Mouse (Mus musculus): Measurements from ENCODE around the gene Rab3a.

Rab3a gene

DNA sequence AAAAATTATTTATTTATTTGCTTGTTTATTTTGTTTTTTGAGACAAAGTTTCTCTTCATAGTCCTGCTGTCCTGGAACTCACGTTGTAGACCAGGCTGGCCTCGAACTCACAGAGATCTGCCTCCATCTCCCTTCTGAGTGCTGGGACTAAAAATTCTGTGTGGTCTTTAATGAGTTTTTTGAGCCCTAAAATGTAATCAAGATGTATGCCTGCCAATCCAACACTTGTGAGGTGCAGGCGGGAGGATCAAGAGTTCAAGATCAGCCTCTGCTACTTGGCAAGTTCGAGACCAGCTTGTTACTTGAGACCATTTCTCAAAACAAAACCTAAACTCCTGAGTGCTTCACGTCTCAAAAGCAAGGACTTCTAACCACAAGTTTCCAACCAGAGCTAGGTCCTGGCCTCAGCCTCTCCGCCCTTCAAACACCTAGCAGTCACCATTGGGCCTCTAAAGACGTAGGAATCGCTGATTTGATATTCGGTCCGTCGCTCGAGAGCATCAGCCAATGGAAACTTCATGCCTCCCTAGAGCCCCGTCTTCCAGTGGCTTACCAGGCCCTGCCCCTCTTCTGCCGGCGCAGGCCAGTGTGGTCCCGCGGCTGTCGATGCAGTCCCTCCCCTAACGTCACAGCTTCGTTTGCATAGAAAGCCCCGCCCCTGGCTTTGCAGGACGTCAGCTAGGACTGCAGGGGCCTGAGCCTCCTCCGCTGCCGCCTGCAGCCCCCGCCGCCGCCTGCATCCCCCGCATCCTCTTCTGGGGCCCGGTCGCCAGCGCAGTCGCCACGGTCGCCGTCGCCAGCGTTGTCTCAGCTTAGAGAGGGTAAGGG lies at the start of gene Rab3a:
Gene Rab3a, plus strand, starts transcription at position 637 of the 828 bp plus-strand sequence.
- DNase-seq (ENCODE audit: inconsistent age in 2 of 2, low spot score in 1 of 2): peak; percentile 99

DNA sequence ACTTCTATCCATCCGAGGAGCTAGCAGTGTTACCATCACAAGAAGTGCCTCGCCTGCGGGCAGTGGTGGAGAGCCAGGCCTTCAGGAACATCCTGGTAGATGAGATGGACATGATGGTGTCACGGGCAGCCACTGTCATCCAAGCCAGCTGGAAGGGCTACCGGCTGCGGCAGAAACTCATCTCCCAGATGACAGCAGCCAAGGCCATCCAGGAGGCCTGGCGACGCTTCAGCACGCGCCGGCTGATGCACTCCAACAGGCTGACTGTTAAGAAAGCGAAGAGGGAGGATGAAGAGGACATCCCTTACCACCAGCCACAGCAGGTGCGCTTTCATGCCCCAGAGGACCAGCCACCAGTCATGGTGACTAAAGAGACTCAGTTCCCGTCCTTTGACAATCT lies 46.2 kb upstream of the Rab3a start:
- DNase-seq (ENCODE audit: inconsistent age in 2 of 2, low spot score in 1 of 2): peak; percentile 76 to 87

DNA sequence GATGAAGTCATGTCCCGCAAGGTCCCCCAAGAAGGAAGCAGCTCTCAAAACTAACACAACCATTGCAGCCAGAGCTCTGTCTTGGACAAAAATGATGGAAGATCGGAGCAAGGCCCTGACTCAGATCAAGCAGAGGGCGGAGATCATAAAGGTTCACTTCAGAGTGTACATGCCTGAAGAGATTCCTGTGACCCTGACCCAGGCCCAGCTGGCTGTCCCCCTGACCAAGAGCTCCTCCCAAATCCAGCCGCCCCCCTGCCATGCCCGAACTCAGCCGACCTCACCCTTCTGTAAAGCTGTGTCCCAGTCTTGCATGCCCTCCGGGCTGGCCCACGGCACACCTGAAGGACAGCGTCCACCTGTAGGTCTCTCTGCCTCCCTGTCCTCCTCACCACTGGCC lies 44.7 kb upstream of the Rab3a start:
- peak in 1 of 2 experiments; percentile 24 for DNase-seq (ENCODE audit: inconsistent age in 2 of 2, low spot score in 1 of 2)

DNA sequence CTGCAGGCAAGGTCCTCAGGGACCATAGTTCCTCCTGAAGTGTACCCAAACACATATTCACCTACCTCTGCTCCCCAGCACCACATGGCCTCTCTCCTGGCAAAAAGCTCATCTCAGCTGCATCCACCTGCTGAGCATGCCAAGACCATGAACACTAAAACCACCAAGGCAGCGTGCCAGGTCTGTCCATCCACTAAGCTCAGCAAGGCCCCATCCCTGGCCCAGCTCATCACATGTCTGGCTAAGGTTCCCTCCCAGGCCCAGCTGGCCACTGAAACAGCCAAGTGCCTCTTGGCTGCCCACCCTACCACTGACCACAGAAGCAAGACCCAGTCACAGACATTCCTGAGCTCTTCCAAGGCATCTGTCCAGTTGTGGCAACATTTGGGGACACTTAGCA lies 44.2 kb upstream of the Rab3a start:
- DNase-seq (ENCODE audit: inconsistent age in 2 of 2, low spot score in 1 of 2): peak; percentile 51 to 75

DNA sequence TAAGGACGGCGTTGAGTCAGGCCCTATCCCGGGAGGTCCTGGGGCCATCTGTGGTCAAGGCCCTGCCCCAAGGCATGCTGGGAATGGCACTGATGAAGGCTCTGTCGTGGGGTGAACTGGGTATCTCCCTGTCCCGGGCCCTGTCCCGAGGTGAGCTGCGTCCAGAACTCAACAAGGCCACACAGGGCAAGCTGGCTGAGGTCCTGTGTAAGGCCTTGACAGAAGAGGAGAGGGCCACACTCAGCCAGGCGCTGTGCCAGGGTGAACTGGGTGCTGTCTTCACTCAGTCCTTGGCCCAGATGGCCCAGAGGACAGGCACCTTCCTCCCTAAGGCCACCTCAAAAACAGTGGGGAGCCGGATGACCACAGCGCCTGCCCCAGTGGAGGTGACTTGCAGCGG lies 43.4 kb upstream of the Rab3a start:
- peak; percentile 87 to 94 for DNase-seq (ENCODE audit: inconsistent age in 2 of 2, low spot score in 1 of 2)

DNA sequence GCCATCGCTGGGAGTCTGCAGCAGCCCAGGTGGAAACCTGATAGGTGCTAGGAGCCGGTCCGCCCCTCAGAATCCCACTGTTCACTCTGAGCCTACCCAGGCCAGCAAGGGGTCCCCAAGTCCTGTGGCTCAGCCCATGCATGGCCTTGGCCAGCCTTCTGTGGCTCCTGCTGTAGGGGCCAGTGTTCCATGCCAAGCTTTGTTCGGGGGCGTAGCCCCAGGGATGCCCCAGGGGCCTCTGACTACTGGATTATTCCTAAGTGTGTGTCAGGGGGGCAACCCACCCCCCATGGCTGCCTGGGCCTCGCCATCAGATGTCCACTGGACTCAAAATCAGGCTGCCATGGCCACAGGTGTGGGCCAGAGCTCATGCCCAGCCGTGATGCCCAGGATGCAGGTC lies 40.5 kb upstream of the Rab3a start:
- DNase-seq (ENCODE audit: inconsistent age in 2 of 2, low spot score in 1 of 2): peak; percentile 9 to 32

DNA sequence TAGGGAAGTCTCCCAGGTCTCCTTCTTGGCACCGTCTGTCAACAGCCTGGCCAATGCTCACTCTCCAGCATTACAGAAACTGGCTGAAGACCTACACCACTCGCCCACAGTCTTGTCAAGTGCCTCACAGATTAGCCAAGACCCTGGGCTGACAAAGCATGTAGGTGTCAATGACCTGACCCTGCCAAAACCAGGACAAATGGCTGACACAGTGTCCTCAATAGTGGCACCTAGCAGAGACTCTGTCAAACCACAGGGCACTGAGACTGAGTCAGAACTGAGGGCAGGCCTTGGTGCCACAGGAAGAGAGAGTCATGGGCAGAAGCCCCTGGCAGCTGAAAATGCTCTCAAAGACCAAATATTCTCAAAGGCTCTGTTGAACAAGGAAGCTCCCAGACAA lies 39.4 kb upstream of the Rab3a start:
- DNase-seq (ENCODE audit: inconsistent age in 2 of 2, low spot score in 1 of 2): peak; percentile 45 to 81

DNA sequence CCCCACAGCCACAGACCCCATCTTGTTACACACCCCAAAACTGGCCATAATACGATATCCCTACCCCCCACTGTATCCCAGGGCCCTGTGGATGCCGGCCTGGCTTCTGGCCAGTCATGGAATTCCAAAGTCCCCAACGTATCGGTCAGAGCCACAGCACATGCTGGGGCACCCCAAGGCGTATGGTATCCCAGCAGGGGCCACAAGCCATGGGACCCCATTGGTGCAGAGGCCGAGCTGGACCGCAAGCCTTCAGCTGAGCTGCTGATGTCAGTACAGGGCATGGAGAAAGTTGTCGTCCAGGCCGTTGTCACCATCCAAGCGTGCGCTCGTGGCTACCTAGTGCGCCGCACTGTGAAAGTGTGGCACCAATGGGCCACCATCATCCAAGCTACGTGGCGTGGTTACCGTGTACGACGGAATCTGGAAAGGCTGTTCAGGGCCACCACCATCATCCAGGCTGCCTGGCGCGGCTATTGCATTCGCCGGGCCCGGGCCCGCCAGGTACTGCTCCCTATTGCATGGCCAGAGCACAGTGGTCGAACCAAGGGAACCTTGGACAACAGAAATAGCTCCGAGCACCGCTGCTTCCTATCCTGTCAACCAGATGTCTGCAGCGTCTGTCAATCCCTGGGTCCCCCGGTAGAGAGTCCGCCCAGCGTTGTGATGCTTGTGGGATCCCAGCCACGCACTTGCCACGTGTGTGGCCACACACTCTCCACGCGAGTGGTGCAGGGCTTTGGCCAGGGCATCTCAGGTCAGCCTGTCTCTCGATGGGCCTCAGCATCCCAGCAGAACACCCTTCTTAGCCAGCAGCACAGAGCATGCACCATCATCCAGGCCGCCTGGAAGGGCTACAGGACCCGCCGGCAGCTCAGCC lies 37.7 kb upstream of the Rab3a start:
- peak; percentile 17 to 30 for DNase-seq (ENCODE audit: inconsistent age in 2 of 2, low spot score in 1 of 2)

DNA sequence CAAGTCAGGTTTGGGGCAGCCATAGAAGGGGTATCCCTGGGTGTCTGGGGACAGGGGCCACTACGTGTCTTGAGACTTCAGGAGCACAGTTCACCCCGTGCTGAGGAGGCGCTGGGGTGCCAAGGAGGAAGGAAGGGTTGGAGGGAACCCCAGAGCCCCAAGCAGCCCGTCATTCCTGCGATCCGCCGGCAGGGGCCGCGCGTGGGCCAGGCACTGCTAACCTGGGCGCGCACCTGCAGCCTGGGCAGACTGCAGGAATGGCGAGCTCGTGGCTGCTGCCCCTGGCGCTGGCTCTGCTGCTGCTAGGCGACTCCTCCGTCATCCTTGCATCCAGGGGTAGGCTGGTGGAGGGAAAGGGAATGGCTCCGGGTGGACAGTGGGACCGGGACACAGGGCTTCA lies 36.2 kb upstream of the Rab3a start, which contains the start of gene Gm3336:
Gene Gm3336, plus strand, starts transcription at position 247 of the 400 bp plus-strand sequence.
- peak; percentile 58 to 80 for DNase-seq (ENCODE audit: inconsistent age in 2 of 2, low spot score in 1 of 2)

DNA sequence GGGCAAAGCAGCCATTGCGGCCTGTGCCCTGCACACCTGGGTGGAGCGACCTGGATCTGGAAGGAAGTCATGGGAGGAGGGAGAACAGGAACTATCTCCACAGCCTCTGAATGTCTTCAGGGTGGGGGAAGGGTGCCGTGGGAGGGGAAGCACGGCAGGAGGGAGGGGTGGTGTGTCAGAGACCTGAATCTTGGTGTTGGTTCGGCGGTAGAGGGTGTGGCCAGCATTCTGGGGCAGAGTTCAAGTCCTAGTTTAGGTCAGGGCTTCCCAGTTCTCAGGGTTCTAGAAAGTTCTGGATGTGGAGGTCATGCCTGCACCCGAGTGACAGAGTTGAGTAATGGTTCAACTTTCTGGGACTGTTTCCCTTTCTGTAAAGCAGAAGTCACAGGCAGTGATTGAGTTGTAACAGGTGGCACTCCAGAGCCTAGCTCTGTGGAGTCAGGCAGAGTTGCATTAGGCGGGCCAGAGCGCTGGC lies 34.6 kb upstream of the Rab3a start:
- peak; percentile 23 to 64 for DNase-seq (ENCODE audit: inconsistent age in 2 of 2, low spot score in 1 of 2)

DNA sequence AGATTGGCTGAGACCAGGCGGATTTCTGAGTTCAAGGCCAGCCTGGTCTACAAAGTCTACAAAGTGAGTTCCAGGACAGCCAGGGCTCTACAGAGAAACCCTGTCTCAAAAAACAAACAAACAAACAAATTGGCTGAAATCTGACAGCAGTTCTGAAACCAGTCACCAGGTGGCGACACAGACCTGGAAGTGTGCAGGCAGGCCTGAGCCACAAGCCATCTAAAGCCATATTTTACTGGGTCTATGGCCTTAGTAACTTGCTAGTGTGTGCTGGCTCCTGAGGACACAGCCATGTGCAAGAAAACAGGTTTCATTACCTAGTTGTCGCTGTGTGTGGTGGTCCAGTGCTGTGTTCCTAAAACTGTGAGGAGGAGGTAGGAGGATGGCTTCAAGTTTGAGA lies 33.7 kb upstream of the Rab3a start:
- peak; percentile 75 to 93 for DNase-seq (ENCODE audit: inconsistent age in 2 of 2, low spot score in 1 of 2)

DNA sequence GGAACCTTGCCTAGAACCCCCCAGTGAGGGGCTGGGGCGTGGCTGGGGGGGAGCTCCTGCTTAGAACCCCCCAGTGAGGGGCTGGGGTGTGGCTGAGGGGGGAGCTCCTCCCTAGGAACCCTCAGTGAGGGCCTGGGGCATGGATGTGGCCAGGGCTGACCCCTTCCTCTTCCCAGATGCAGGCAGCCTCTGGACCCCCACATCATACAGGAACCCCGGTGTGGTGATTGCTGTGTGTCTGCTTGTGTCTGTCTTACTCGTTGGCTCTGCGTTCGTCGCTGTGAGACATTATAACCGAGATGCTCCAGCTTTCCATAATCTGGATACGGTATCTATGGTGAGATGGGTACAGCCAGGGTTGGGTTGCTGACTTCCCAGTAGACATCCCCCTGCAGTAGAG lies 32.9 kb upstream of the Rab3a start:
- peak in 1 of 2 experiments; percentile 12 for DNase-seq (ENCODE audit: inconsistent age in 2 of 2, low spot score in 1 of 2)

DNA sequence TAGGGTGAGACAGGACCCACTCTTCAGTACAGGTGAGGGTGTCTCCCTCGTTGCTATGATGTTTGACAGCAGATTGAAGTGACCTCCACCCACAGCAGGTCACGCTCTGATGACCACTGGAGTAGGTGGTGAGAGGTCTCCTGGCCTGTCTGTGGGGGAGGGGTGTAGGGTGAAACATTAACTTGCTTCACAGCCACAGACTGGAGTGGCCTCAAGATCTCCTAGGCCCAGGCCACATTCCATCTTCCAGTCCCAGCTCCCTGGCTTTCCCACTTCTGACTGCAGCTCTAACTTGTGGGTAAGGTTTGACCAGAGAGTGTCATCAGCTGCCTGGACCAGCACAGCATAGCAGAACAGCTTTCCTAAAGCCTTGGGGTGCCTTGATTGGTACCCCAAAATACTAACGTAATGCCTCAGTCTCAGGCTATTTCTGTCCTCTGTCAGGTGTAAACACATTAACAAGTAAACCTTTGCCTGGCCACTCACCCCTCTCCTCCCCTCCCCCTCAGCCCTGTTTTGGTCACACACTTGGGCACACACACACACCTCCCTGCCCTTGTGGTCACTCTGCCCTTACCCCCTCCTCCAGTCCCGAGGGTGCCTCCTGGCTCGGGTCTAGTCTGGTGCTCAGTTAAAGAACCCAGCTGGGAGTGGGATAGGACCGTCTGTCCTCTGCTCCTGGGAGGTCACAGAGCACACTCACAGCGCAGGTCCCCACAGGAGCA lies 30.8 kb upstream of the Rab3a start, which contains the start of gene Pde4c:
Gene Pde4c, plus strand, starts transcription at position 235 of the 725 bp plus-strand sequence.
- no peak for DNase-seq (ENCODE audit: inconsistent age in 2 of 2, low spot score in 1 of 2)

DNA sequence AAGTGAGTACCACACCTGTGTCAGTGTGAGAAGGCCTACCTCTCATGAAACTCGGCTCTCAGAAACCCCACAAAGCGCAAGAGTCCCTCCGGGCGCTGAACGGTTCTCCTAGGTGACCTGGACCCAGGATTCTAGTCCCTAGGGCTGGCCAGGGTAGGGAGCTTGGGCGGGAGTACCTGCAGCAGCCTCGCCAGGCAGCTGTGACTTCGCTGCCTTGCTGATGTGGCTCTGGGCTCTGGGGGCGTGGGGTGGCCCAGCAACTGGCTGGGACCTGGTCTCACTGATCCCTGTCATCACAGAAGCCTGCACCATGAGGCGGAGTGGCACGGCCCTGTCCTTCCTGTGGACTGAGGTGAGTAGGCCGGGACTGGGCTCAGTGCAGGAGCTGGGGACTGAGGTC lies 30.3 kb upstream of the Rab3a start:
- DNase-seq (ENCODE audit: inconsistent age in 2 of 2, low spot score in 1 of 2): no peak

DNA sequence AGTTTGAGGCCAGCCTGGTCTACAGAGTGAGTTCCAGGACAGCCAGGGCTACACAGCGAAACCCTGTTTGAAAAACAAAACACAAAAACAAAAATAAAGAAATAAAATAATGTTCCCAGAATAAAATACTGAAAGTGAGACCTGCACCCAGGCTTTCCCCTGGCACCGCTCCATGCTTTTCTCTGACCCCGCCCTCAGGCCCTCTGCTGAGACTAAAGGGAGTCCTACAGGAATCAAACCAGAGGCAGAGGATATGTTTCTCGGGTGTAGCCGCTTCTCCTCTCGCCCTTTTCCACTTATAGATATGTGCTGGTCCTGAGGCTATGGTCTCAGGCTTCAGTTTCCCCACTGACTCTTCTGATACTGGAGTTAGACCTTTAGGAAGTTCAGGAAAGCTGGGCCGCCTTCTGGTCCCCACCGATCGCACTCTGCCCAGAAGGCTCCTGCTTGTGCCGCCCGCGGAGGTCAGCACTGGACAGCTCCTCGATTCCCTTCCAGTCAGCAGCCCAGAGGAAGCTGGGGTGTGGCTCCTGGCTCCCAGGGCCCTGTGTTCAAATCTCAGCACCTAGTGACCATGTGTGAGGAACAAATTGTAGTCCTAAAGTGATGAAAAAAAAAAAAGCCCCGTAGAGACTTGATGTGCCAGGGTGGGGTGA lies 28.6 kb upstream of the Rab3a start:
- peak; percentile 23 to 56 for DNase-seq (ENCODE audit: inconsistent age in 2 of 2, low spot score in 1 of 2)

DNA sequence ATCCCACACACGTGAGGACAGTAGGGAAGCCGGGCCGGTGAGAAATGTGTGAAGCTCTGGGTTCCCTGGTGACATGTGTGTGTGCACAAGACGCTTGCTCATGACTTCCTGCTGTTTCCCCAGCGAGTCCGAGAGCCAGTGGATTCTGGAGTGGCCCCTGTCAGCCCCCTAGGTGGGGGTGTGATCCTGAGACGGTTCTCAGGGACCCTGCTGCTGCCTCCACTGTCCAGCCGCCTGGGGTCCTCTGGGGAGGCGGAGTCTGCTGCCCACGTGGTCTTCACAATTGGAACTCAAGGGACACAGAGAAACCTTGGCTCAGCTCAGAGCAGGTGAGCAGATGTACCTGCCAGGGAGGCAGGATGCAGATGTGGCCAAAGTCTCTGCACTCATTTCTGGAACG lies 27.8 kb upstream of the Rab3a start:
- DNase-seq (ENCODE audit: inconsistent age in 2 of 2, low spot score in 1 of 2): no peak

DNA sequence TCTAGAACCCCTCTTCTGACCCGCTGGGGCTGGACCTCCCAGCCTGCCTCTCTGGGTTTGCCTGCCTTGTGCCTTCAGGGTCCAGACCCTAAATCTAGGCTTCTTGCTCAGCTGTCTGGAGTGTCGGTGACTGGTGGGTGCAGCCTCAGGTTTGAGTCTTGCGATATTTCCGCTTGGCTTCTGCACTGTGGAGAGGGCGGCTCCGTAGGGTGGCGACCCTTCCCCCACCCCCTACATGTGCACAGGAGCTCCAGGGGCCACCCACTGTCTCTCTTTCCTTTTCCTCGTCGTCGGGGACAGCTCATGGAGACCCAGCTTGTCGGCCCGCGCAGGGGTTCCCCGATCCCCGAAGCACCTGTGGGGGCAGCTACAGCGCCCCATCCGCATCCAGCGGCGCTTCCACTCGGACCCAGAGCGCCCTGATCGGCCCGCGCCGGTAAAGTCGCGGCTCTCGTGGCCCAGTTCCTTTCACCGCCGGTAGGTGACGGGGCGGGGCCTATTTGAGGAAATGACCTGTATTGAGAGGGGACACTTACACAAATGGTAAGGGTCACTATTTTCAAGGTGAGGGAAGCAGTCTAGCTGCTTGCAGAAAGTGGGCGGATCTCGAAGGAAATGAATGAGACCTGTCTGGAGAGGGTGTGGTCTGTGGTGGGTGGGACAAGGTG lies 24.5 kb upstream of the Rab3a start:
- DNase-seq (ENCODE audit: inconsistent age in 2 of 2, low spot score in 1 of 2): peak in 1 of 2 experiments; percentile 33

DNA sequence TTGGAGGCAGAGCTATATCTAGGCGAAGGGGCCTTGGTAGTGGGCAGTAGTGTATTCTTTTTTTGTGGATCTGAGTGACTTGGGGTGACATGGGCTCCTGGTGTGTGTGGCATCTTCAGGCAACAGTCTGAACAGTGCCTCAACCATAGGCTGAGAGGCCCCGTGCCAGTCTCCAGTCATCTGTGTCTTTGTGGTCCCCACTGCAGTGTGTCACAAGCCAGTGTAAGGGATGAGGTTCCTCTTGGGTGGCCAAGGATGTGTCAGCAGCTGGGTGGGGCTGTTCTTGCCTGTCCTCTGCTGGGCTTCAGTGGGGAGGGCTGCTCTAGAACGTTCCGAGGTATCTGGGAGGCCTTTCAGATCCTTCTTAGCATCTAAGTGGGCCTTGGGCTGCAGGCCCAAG lies 23.5 kb upstream of the Rab3a start:
- DNase-seq (ENCODE audit: inconsistent age in 2 of 2, low spot score in 1 of 2): no peak

DNA sequence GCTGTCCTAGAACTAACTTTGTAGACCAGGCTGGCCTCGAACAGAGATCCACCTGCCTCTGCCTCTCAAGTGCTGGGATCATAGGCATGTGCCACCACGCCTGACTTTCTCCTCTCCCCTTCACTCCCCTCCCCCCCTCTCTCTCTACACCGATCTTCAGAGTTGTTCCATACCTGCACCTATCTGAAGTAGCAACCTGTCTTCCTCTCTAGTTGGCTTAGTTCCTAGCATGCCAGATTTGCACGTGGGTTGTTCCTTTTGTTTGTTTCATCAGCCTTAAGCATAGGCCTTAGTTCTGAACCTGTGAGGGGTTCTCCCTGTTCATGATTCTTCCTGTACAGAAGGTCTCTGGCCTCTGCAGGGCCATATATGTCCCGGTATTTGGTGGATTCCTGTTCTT lies 16.8 kb upstream of the Rab3a start:
- DNase-seq (ENCODE audit: inconsistent age in 2 of 2, low spot score in 1 of 2): no peak

DNA sequence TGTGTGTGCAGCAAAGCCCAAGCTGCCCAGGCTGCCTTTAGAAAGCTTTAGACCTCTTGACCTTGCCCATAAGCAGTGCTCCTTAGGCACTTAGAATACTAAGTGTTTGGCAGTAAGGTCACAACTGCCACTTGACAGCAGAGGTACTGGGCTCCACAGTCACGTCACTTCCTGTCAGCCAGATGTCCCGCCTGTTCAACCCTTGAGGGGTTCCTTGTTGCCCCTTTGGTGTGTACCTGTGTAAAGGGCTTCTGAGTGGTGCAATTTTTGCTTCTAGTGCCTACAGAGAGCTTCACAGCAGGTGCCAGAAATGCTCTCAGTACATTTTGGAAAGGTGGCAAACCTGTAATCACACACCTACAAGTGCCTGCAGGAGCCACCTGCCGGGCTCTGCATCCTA lies 16.3 kb upstream of the Rab3a start:
- no peak for DNase-seq (ENCODE audit: inconsistent age in 2 of 2, low spot score in 1 of 2)
